Mouse (Mus musculus): ENCODE results near the gene Smim13.

- no peak for TF ChIP-seq POLR2A (IDR thresholded peaks at IDR 0.05; ENCODE audit: low read depth, low read length)
- TF ChIP-seq CTCF (conservative IDR thresholded peaks at IDR 0.05; ENCODE audit: insufficient read depth, insufficient read length, low read depth, low read length) = no peak
These were observed 7.3 kb downstream of the Smim13 start for GRCm38 (mm10) chr13:41256962-41257361.

Measured in kidney, adult 2 months (tissue).